ENCODE assay signal across 33 mouse cellular contexts in genomic region chr19:47953169-47953568, GRCm38 (mm10). TPM values are rescaled to one million over a fixed set of nuclear protein-coding genes. Genes with fewer than 3 reads are reported as not detected.
A peak's percentile ranks its signal among the peaks of the same experiment; 100 is the strongest.
DNase-seq lines count a peak whose midpoint lies in the region; ATAC-seq and TF ChIP-seq lines count a peak whose summit lies in the region.
"Had no signal": no experiment of that assay in that cellular context is flagged by ENCODE, and none has a peak within 500 bp of the region (broad histone marks: within the 10 kb centered on the region; RNA-seq: fewer than 3 reads in every experiment).

No protein-coding gene starts in this region.

- peaks cover 7% of the 10 kb centered on the region; the same call in 1 of the 2 replicates for H3K4me1 ChIP-seq in midbrain, embryonic 10.5 days
- H3K4me1 ChIP-seq in midbrain, postnatal 0 days (ENCODE audit: insufficient read depth, low read length) = no peaks in the 10 kb centered on the region
- peaks cover 10% of the 10 kb centered on the region for H3K4me1 ChIP-seq in forebrain, embryonic 16.5 days (replicated peaks; ENCODE audit: control insufficient read depth, insufficient read depth, low read length)
- peaks cover 13% of the 10 kb centered on the region for H3K4me1 ChIP-seq in midbrain, embryonic 13.5 days (replicated peaks)
- no peaks in the 10 kb centered on the region for H3K4me1 ChIP-seq in embryonic facial prominence, embryonic 10.5 days
- H3K4me1 ChIP-seq: heart, embryonic 12.5 days; intestine, embryonic 15.5 days; limb, embryonic 10.5 days; limb, embryonic 15.5 days had no signal

- H3K27me3 ChIP-seq in midbrain, embryonic 10.5 days (ENCODE audit: low read depth, poor library complexity, severe bottlenecking) = no peaks in the 10 kb centered on the region
- no peaks in the 10 kb centered on the region for H3K27me3 ChIP-seq in midbrain, postnatal 0 days (ENCODE audit: insufficient read depth, low read length)
- H3K27me3 ChIP-seq in forebrain, embryonic 16.5 days (replicated peaks; ENCODE audit: control insufficient read depth, insufficient read depth, low read length) = no peaks in the 10 kb centered on the region
- H3K27me3 ChIP-seq in midbrain, embryonic 13.5 days = no peaks in the 10 kb centered on the region
- no peaks in the 10 kb centered on the region for H3K27me3 ChIP-seq in embryonic facial prominence, embryonic 10.5 days (replicated peaks; ENCODE audit: low read depth, poor library complexity, severe bottlenecking)
- H3K27me3 ChIP-seq: intestine, embryonic 15.5 days; limb, embryonic 15.5 days; neural tube, embryonic 12.5 days had no signal

- H3K4me3 ChIP-seq in midbrain, embryonic 10.5 days = no peak overlapping the region
- no peak overlapping the region for H3K4me3 ChIP-seq in midbrain, postnatal 0 days (ENCODE audit: low read depth, low read length)
- no peak overlapping the region for H3K4me3 ChIP-seq in forebrain, embryonic 16.5 days (replicated peaks; ENCODE audit: low read length)
- H3K4me3 ChIP-seq in midbrain, embryonic 13.5 days (replicated peaks) = no peak overlapping the region
- H3K4me3 ChIP-seq in embryonic facial prominence, embryonic 10.5 days = no peak overlapping the region
- H3K4me3 ChIP-seq: gastrocnemius, adult 2 months; heart, adult 2 months; heart, embryonic 12.5 days; intestine, embryonic 15.5 days; limb, embryonic 10.5 days; limb, embryonic 15.5 days; neural tube, embryonic 12.5 days had no signal

- H3K9ac ChIP-seq in midbrain, postnatal 0 days (replicated peaks; ENCODE audit: low read length, poor library complexity, severe bottlenecking) = no peak overlapping the region
- H3K9ac ChIP-seq in forebrain, embryonic 16.5 days (replicated peaks; ENCODE audit: low read depth, low read length) = 0 out of 2 replicates have a peak overlapping the region, but pooled peaks have one; percentile 9
- no peak overlapping the region for H3K9ac ChIP-seq in midbrain, embryonic 13.5 days (replicated peaks)
- H3K9ac ChIP-seq: heart, embryonic 12.5 days; intestine, embryonic 15.5 days; limb, embryonic 15.5 days; liver, embryonic 14.5 days; neural tube, embryonic 12.5 days had no signal

- no peak overlapping the region for H3K4me2 ChIP-seq in midbrain, postnatal 0 days (ENCODE audit: low read depth, low read length, poor library complexity, severe bottlenecking)
- H3K4me2 ChIP-seq in forebrain, embryonic 16.5 days (ENCODE audit: low read length) = no peak overlapping the region
- H3K4me2 ChIP-seq in midbrain, embryonic 13.5 days (replicated peaks) = no peak overlapping the region
- H3K4me2 ChIP-seq: heart, embryonic 12.5 days; intestine, embryonic 15.5 days; limb, embryonic 15.5 days; neural tube, embryonic 12.5 days had no signal

- no peaks in the 10 kb centered on the region for H3K9me3 ChIP-seq in midbrain, embryonic 10.5 days (replicated peaks)
- no peaks in the 10 kb centered on the region for H3K9me3 ChIP-seq in midbrain, postnatal 0 days (ENCODE audit: low read length)
- no peaks in the 10 kb centered on the region for H3K9me3 ChIP-seq in forebrain, embryonic 16.5 days (ENCODE audit: control insufficient read depth, low read length)
- H3K9me3 ChIP-seq in midbrain, embryonic 13.5 days = no peaks in the 10 kb centered on the region
- H3K9me3 ChIP-seq in embryonic facial prominence, embryonic 10.5 days = no peaks in the 10 kb centered on the region
- H3K9me3 ChIP-seq: heart, embryonic 12.5 days; intestine, embryonic 15.5 days; limb, embryonic 10.5 days; limb, embryonic 15.5 days; neural tube, embryonic 12.5 days had no signal

- 75% methylated on average over 9 of the region's 9 CpGs for WGBS in midbrain, embryonic 10.5 days
- 37% methylated on average over 9 of the region's 9 CpGs for WGBS in midbrain, postnatal 0 days
- 40% methylated on average over 9 of the region's 9 CpGs for WGBS in forebrain, embryonic 16.5 days
- WGBS in midbrain, embryonic 13.5 days = 34% methylated on average over 9 of the region's 9 CpGs
- 65% methylated on average over 9 of the region's 9 CpGs for WGBS in embryonic facial prominence, embryonic 10.5 days

- TF ChIP-seq CTCF in midbrain, postnatal 0 days (IDR thresholded peaks at IDR 0.05) = no peak

- no peaks in the 10 kb centered on the region for H3K36me3 ChIP-seq in midbrain, embryonic 10.5 days
- no peaks in the 10 kb centered on the region for H3K36me3 ChIP-seq in midbrain, postnatal 0 days (ENCODE audit: insufficient read depth, low read length)
- no peaks in the 10 kb centered on the region for H3K36me3 ChIP-seq in forebrain, embryonic 16.5 days (ENCODE audit: control insufficient read depth, insufficient read depth)
- no peaks in the 10 kb centered on the region for H3K36me3 ChIP-seq in midbrain, embryonic 13.5 days
- H3K36me3 ChIP-seq in embryonic facial prominence, embryonic 10.5 days (replicated peaks) = no peaks in the 10 kb centered on the region
- H3K36me3 ChIP-seq: heart, embryonic 12.5 days; intestine, embryonic 15.5 days; limb, embryonic 10.5 days; limb, embryonic 15.5 days; neural tube, embryonic 12.5 days had no signal

- DNase-seq in midbrain, embryonic 10.5 days (ENCODE audit: low spot score) = no peak
- no peak for DNase-seq in midbrain, postnatal 0 days (ENCODE audit: low spot score)
- no peak for DNase-seq in spleen, postnatal 4 days (ENCODE audit: low spot score in 2 of 2)
- no peak for DNase-seq in embryonic facial prominence, embryonic 10.5 days (ENCODE audit: low spot score)
- DNase-seq: adrenal gland, adult 2 months; adrenal gland, postnatal 36 days; B cell, adult 2 months; cerebellum, adult 2 months; cerebellum, postnatal 14 days; gastrocnemius, adult 2 months; heart, adult 2 months; heart, postnatal 4 days; kidney, adult 8-10 months; kidney, postnatal 4 days; lung, adult 2 months; lung, postnatal 10 days; right cerebral cortex, postnatal 4 days had no signal

- H3K27ac ChIP-seq in midbrain, embryonic 10.5 days (replicated peaks) = peak overlapping the region; percentile 19; the same call in 1 of the 2 replicates
- no peak overlapping the region for H3K27ac ChIP-seq in midbrain, postnatal 0 days (ENCODE audit: low read depth, low read length)
- H3K27ac ChIP-seq in forebrain, embryonic 16.5 days (ENCODE audit: low read length) = no peak overlapping the region
- peak overlapping the region; percentile 74 for H3K27ac ChIP-seq in midbrain, embryonic 13.5 days
- H3K27ac ChIP-seq in embryonic facial prominence, embryonic 10.5 days (replicated peaks) = no peak overlapping the region
- H3K27ac ChIP-seq: gastrocnemius, adult 2 months; heart, adult 2 months; hindbrain, postnatal 0 days; intestine, embryonic 15.5 days; kidney, postnatal 0 days; limb, embryonic 10.5 days; limb, embryonic 15.5 days; liver, embryonic 14.5 days; macrophage; neural tube, embryonic 12.5 days had no signal

- ATAC-seq in midbrain, postnatal 0 days (ENCODE audit: low FRiP score) = no peak
- peak; percentile 28; the same call in 1 of the 2 replicates for ATAC-seq in forebrain, embryonic 16.5 days
- no peak for ATAC-seq in midbrain, embryonic 13.5 days
- ATAC-seq: hindbrain, postnatal 0 days; intestine, embryonic 15.5 days had no signal

RNA-seq across cellular contexts. Expression of gene Cfap58, which starts 15.7 kb away (rescaled TPM):
- polyA plus RNA-seq in midbrain, embryonic 10.5 days (2016; fragmentation: Nextera tagmentation; extraction: Ambion mirVana) = 0.07 and 0.19 TPM in 2 replicates
- total RNA-seq in midbrain, postnatal 0 days (2014; rRNA removed) = 0.38 and 1.2 TPM in 2 replicates
- 0.54 and 0.91 TPM in 2 replicates for polyA plus RNA-seq in midbrain, postnatal 0 days (2015; fragmentation: Nextera tagmentation; extraction: Ambion mirVana)
- 0.27 and 0.33 TPM in 2 replicates for polyA plus RNA-seq in forebrain, embryonic 16.5 days (2015; fragmentation: Nextera tagmentation; extraction: Ambion mirVana)
- polyA plus RNA-seq in midbrain, embryonic 13.5 days (2015; fragmentation: Nextera tagmentation; extraction: Ambion mirVana) = 0.32 and 0.48 TPM in 2 replicates
- polyA plus RNA-seq in embryonic facial prominence, embryonic 10.5 days (2016; fragmentation: Nextera tagmentation; extraction: Ambion mirVana) = not detected in 2 replicates
- total RNA-seq: adrenal gland, adult 2 months; gastrocnemius, adult 2 months; gastrocnemius, postnatal 4 days; megakaryocyte-erythroid progenitor cell, adult 5-6 weeks had no signal
- polyA plus RNA-seq: adrenal gland, adult 2 months; embryonic facial prominence, embryonic 11.5 days; heart, embryonic 12.5 days; intestine, embryonic 15.5 days; kidney, postnatal 0 days; limb, embryonic 10.5 days; limb, embryonic 15.5 days; liver, embryonic 14.5 days; macrophage; spleen, adult 2 months; stomach, embryonic 14.5 days had no signal

RNA-seq across cellular contexts. Expression of gene Itprip, which starts 34.1 kb away (rescaled TPM):
- polyA plus RNA-seq in midbrain, embryonic 10.5 days (2016; fragmentation: Nextera tagmentation; extraction: Ambion mirVana) = 21.7 and 22.9 TPM in 2 replicates
- 2.7 and 3.5 TPM in 2 replicates for total RNA-seq in midbrain, postnatal 0 days (2014; rRNA removed)
- polyA plus RNA-seq in midbrain, postnatal 0 days (2015; fragmentation: Nextera tagmentation; extraction: Ambion mirVana) = 1.4 and 1.5 TPM in 2 replicates
- 6.9 and 7.2 TPM in 2 replicates for polyA plus RNA-seq in forebrain, embryonic 16.5 days (2015; fragmentation: Nextera tagmentation; extraction: Ambion mirVana)
- polyA plus RNA-seq in midbrain, embryonic 13.5 days (2015; fragmentation: Nextera tagmentation; extraction: Ambion mirVana) = 8.5 and 9.2 TPM in 2 replicates
- polyA plus RNA-seq in embryonic facial prominence, embryonic 10.5 days (2016; fragmentation: Nextera tagmentation; extraction: Ambion mirVana) = 19.9 and 21.4 TPM in 2 replicates

RNA-seq across cellular contexts. Expression of gene Cfap43, which starts 34.1 kb away (rescaled TPM):
- 0.06 and 0.09 TPM in 2 replicates for polyA plus RNA-seq in midbrain, embryonic 10.5 days (2016; fragmentation: Nextera tagmentation; extraction: Ambion mirVana)
- 0.66 and 4.2 TPM in 2 replicates for total RNA-seq in midbrain, postnatal 0 days (2014; rRNA removed)
- polyA plus RNA-seq in midbrain, postnatal 0 days (2015; fragmentation: Nextera tagmentation; extraction: Ambion mirVana) = 0.82 and 2.6 TPM in 2 replicates
- 0.63 and 1.1 TPM in 2 replicates for polyA plus RNA-seq in forebrain, embryonic 16.5 days (2015; fragmentation: Nextera tagmentation; extraction: Ambion mirVana)
- polyA plus RNA-seq in midbrain, embryonic 13.5 days (2015; fragmentation: Nextera tagmentation; extraction: Ambion mirVana) = 0.24 and 0.36 TPM in 2 replicates
- 0.02 and 0.08 TPM in 2 replicates for polyA plus RNA-seq in embryonic facial prominence, embryonic 10.5 days (2016; fragmentation: Nextera tagmentation; extraction: Ambion mirVana)
- total RNA-seq: adrenal gland, adult 2 months; adrenal gland, postnatal 36 days; heart, adult 2 months; heart, postnatal 4 days had no signal
- polyA plus RNA-seq: adrenal gland, adult 2 months; embryonic facial prominence, embryonic 11.5 days; spleen, adult 2 months had no signal

Comparison
In these comparisons a context has a peak if more than half of its experiments do, and no peak if none do; other contexts are left out.
1. H3K27ac ChIP-seq: peak in midbrain, embryonic 10.5 days (single experiment) and midbrain, embryonic 13.5 days (single experiment); none in midbrain, postnatal 0 days (single experiment), forebrain, embryonic 16.5 days (single experiment) and embryonic facial prominence, embryonic 10.5 days (single experiment).